Mouse (Mus musculus): ENCODE measurements around the gene Ifngr2.
A peak's percentile ranks its signal among the peaks of the same experiment; 100 is the strongest.
"Not testable (repeated sequence)": the region's sequence is repeated elsewhere in the genome, so short reads cannot be mapped to it uniquely, and the experiment has no call there.

Ifngr2 gene

DNA sequence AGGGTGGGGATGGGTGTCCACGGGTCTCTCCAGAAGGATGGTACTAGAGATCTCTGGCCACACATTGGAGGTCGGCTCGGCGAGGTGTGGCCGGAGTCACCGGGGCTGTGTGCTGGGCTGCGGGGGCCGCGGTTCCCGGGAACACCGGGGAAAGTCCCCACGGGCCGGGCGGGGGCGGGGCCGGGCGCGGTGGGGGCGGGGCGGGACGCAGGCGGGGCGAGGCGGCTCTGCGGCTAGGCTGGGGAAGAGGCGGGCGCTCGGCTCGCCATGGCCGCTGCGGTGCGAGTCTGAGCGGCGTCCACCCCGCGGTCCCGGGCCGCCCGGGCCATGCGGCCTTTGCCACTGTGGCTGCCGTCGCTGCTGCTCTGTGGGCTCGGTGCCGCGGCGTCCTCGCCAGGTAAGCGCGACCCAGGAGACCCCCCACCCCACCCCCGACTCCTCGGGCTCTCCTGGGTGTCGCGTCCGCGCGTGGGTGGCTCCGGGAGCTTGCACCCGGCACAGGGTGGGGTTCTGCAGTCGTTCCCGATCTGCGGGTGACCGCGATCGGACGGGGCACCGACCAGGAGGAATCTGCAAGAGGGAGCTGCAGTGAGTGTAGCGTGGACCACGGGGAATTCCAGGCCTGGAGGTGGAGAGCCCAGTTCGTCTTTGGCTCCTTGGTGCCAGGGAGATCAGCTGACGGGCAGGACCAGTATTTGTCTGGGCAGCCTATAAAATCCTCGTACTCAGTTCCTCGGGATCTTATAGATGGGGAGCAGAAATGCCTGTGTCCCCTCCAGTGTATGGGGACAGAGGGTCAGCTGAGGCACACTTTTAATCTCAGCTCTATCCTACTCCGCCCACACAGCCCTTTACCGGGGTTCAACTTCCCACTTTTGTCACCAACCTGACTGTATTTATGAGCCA is at the start of gene Ifngr2:
TSS of gene Ifngr2 (plus strand) at position 237 of the 906 bp plus-strand sequence.
- DNase-seq = peak; percentile 52 to 77

DNA sequence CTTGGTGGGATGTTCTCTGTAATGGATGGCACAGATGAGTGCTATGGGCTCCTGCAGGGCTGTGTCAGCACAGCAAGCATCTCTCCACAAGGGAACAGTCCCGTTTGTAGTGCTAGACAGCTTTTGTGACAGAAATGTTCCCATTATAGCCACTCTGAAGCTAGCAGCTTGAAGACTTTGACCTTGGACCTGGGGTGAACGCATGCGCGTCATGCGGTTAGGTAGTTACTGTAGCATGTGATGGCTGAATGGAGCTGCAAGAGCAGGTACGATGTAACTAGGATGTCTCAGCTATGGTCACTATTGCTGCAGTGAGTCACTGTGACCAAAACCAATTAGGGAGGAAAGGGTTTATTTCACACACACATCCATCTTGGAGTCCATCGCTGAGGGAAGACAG is 48.8 kb upstream of the Ifngr2 start:
- no peak for DNase-seq

DNA sequence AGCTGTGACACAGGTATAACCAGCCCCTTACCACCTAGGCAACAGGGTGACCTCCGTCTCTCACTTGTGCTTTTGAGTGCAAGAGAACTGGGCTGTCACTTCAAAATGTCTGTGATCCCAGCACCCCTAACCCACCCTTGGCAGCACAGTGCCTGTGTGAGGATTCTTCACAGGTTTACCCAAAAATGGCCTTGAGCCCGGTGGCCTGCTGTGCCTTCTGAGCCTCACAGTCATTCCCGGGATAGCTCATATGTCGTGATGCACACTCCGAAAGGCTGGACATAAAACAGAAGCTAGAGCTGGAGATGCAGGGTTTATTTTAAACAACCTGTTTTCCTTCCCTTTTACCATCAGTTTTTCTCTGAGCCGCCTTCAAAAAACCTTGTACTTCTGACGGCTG is 42.2 kb upstream of the Ifngr2 start:
- peak; percentile 19 to 31 for DNase-seq

DNA sequence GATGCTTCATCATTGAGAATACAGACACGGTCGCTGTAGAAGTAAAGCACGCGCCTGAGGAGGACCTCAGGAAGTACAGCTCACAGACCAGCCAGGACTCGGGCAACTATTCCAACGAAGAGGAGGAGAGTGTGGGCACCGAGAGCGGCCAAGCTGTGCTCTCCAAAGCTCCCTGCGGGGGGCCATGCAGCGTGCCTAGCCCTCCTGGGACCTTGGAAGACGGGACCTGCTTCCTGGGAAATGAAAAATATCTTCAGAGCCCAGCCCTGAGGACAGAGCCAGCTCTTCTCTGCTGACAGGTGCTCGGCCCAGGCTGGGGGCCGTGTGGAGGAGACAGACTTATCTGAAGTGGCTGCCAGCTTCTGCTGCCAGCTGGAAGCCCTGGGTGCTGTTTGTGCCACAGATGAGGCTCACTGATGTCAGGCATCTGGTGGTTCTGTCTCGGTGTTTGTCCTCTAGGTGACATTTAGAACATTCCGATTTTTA is 41.7 kb upstream of the Ifngr2 start:
- DNase-seq = peak; percentile 61 to 64

DNA sequence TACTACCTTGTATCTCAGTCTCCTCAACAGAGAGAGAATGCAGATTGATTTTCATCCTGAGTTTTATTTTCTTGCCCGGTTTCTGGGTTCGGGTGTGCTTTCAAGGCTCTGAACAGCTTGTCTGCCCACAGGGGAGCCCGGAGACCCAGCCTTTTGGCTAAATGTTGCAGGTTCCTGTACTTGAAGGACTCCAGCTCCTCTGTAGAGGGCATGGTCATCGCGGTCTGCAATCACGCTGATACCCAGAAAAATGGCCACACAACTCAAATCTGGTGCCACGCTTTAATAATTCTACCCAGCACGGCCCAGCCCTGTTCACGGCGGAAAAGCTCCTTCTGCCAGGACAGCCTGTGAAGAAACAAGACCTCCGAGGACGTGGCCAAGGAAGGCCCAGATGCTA is 40.5 kb upstream of the Ifngr2 start:
- peak; percentile 38 for DNase-seq

DNA sequence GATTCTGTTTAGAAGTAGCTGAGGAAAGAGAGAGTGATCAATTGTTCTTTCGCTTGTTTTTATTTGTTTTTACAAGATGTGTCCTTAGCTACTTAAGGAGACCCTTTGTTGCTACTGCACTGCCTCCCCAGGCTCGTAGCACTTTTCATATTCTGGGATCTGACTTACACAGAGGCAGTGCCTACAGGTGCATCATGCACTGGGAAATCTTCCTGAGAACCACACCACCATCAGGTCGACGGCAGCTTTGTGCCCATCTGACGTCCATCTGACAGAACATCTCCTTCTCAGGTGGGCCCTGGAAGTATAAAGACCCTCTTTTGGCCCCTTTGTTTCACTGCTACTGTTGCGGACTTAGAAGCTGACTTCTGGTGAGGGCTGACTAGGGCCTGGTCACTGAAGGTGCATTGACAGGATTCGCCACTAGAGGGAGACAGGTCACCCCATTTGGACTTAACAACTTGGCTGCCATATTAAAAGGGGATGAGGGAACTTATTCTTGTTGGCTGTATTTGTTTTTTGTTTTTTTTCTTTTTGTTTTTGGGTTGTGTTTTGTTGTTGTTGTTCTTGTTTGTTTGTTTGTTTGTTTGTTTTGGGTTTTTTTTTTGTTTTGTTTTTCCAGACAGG is 34.6 kb upstream of the Ifngr2 start:
- DNase-seq = peak; percentile 81 to 86

DNA sequence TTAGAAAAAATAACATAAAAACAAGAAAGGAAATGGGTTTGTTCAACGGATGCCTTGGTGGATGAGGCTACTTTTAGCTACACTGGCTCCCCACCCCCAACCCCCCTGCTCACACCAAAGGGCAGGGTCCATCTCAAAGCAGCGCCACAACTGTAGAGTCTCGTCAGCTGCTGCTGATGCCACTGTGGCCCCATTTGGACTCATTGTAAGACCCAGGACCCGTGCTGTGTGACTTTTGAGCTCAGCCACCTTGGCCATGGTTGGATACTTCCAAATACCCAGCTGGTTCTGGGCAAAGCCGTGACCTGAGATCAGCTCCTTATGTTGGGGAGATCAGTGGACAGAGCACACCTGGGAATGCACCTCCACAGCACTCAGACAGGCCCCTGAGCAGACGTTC is 33.8 kb upstream of the Ifngr2 start:
- no peak for DNase-seq

DNA sequence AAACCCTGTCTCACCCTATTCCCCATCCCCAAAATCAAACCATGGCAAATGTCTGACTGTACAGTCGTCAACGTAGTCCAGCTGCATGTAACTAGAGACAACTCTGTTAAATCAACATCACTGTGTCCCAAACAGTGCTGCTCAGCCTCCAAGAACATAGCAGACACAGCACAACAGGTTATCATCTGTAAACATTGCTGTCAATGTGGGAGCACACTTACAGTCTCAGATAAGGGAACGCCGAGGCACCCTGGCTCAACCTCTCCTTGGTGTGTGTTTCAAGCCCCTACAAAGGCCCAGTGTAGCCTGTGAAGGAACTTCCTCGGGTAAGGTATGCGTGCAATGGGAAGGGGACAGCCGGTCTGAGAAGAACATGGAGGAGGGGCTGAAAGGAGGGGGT is 29.9 kb upstream of the Ifngr2 start:
- no peak for DNase-seq

DNA sequence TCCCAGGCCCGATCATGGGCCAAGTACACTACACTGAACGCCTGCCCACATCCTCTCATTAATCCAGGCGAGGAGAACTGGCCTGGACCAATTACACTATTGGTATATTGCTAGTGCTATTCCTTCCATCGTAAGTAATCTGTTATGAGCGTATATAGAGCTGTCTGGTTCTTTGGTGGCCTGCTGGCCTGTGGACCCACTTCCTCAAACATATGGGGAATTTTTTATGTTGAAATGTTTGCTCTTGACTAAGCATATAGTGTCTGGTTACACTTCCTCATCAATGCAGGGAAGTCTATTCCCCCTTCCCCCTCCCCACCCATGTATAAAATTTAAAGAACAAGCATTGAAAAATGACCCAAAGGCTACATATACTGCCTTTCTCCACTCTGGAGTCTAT is 24.8 kb upstream of the Ifngr2 start:
- DNase-seq = no peak

DNA sequence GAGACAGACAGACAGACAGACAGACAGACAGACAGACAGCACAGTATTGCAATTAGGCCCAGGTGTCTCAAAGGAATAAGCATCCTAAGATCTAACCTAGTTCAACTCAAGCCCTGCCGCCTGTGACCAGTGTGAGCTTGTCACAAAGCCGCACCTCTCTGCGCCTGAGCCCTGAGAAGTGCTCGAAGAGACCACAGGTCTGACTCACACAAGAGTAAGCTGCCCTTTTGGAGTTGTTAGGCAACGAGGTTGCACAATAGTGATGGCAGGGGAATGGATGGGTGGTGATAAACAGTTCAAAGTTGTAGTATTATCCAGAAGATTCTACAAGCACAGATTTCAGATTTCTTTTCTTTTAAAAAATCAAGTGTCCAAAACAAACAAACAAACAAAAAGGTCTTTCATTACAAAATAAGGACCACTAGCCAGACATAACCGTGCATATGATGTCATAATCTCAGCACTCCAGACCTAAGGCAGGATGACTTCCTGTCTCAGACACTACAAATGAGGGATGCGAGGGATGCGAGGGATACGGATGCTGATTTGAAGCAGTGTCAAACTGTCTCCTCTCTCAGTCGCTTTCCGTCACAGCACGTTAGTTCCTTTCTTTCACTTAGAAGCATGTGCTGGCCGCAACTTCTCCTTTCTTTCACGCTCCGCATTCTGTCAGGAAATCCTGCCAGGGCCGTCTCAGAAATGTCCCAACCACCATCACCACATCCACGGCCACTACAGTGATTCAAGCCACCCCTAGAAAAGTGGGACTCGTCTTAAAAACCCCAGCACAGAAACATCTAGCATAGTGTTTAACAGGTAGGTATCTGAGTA is 24.2 kb upstream of the Ifngr2 start:
- no peak for DNase-seq

DNA sequence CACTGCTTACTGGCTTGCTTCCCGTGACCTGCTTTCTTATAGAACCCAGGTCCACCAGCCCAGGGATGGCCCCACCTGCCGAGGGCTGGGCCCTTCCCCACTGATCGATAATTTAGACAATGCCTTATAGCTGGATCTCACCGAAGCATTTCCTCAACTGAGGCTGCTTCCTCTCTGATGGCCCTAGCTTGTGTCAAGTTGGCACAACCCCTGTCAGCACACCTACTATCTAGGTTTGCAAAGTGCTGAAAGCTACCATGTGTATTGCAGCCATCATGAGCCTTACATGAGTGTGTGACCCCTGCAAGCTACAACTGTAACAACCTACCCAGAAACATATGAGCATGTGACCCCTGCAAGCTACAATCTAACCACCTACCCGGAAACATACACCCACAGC is 22.7 kb upstream of the Ifngr2 start:
- no peak for DNase-seq

DNA sequence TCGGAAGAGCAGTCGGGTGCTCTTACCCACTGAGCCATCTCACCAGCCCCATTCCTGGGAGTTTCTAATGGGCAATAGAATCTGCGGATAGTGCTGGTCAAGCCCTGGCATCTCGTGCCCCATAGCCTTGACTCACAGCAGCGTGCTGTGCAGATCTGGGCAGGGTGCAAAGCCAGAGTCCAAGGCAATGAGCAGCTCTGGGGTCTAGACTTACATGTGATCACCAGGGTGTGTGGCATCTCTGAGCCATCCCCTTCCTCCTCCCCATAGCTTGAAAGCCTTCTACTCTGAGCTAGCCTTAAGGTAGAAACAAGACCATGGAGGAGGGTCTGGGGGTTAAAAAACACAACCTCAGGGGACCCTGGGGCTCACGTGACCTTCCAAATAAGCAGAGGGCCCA is 20.6 kb upstream of the Ifngr2 start:
- DNase-seq = no peak

DNA sequence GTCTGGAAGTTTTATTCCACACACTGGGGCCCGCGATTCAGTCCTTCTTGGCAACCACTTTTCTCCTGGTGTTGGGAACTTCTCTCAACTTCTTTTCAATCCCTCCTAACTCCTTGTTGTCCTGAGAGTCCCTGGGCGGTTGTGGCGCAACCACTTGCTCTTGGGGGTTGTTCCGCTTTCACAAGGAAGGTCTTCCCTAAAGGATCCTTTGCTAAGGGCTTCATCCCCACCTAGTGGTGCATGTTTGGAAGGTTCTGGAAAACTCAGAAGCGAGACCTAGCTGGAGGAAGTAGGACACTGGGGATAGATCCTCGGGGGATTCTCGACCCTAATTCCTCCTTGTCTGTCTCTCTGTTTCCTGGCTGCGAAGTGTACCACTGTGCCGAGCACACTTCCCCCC is 19.8 kb upstream of the Ifngr2 start:
- no peak for DNase-seq

DNA sequence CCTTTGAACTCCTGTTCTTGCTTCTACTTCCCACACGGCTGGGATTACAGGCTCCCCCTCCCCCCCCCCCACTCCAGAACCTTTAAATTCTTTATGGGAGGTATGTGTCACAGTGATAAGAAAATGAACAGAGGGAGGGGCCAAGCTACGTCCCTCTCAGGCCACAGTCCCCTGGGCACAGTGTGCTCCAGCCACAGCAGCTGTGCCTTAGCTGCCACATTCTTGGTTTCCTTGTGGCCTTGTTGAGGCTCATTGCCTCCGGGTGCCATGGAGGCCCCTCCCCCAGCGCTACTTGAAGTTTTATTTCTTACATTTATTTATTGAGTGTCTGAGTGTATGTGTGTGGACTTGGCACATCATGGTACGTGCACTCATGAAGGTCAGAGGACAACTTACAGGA is 19.4 kb upstream of the Ifngr2 start:
- DNase-seq = no peak

DNA sequence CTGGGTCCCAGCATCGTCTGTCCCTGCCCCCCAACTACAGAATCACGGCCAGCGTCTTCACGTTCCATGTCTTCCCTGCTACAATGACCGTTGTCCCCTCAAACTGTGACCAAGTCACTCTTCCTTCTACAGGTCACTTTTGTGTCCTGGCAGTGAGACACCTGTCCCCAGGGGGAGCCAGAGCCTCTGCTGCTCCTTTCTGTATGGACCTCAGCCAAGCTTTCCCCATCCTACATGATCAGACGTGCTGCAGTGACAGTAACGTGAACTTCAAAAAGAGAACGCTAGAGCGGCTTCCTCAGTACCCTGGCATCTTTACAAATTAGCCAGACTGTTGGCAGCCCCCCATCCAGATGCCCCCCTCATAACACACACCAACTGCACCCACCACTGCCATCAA is 18.3 kb upstream of the Ifngr2 start:
- DNase-seq = no peak

DNA sequence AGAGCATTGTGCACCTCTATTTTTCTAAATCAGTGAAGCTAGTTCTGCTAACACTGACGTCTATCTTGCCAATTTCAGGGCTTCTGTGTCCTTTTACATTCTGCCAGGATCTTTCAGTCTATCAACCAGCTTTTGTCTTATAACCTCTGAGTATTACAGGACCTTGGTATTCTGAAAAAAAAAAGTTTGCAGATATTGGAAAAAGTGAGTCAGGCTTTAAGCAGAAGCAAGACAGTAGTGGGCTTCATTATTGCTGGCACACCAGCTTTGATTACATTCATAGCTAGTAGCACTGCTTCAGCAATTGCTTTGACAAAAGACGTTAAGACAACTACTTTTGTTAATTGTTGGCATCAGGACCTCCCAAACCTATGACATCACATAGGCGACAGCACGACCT is 16.0 kb upstream of the Ifngr2 start:
- not testable (repeated sequence) for DNase-seq

DNA sequence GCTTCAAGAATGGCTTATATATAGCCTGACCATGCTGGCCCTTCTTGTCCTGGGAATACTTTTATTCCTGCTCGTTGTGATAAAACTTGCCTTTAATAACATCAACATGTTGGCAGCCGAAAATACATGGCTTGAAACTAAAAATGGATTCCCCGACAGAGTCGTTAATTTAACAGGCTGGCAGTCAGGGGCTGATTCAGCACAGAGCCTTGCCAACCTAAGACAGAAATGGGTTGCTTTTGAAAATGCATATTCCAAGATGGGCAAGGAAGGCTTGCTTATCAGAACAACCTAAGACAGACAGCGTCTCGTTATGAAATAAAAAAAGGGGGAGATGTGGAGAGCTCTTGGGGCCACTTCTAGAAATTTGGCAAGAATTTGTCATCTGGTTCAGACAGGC is 15.0 kb upstream of the Ifngr2 start:
- no peak for DNase-seq

DNA sequence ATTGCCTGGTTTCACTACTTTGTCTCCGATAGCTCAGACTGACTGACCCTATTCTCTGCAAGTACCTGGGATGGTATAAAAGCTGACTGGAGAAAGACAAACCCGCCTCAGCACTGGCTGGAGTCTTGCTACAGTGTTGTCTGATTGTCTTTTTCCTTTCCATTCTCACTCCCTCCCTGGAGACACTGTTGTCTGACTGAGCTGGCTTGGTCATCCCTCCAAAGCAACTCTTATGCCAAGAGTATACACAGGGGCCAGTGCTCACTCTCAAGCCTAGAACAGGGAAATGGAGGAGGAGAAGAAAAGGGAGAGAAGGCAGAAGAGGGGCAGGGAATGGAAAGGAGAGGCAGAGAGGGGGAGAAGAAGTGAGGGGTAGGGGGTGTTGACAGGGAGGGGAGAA is 14.4 kb upstream of the Ifngr2 start:
- no peak for DNase-seq

DNA sequence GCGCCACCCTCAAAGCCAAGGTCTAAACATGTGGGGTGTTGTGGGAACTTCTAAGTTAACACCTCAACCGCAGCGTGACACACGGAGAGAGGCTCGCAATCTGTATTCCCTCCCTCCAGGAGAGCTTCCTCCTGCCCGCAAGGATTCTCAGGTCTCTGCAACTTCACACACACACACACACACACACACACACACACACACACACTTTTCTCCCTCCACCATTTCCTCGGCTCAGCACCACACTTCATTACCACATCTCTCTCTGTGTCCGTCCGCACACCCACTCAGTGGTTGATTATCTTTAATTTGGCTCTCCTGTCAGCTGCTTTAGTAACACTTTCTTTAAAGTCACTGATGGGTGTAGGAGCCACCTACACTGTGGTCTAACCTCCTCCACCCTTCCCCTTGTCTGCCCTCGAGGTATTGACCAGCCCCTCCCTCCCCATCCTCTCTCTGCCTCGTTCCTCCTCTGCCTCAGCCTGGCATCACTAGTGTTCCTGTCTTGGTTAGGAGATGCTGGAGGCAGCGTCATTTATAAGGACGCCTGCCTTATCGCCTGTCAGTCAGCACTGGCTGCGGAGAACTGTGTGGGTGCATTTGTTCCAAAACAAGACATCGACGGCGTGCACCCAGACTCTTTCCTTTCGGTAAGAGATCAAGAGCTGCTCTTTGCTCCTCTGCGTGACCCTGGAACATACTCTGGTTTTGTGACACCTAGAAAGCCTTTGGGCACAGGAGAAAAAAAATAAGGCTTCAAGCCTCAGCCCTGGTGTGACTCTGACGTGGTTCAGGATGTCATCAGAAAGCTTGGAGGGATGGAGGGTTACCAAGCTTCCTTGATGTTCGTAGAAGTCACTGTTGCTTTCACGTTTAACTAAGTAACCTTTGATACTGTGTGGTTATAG is 13.5 kb upstream of the Ifngr2 start:
- no peak for DNase-seq

DNA sequence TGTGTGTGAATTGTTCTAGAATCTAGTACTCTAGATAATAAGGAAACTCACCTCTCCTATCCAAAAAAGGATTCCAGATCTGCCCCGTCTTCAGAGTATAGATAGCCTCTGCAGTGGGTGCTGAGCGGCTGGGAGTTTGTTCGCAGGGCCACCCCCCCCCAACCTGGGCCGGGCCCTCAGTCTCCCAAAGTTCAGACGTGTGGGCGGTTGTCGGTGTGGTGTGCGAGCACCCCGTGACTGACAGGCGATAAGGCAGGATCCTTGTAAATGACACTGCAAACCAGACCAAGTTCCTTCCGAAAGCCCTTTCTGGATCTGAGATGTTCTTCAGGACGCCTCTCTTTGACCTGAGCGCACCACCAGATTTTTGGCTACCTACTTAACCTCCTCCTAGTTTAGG is 12.4 kb upstream of the Ifngr2 start:
- peak; percentile 46 to 64 for DNase-seq

DNA sequence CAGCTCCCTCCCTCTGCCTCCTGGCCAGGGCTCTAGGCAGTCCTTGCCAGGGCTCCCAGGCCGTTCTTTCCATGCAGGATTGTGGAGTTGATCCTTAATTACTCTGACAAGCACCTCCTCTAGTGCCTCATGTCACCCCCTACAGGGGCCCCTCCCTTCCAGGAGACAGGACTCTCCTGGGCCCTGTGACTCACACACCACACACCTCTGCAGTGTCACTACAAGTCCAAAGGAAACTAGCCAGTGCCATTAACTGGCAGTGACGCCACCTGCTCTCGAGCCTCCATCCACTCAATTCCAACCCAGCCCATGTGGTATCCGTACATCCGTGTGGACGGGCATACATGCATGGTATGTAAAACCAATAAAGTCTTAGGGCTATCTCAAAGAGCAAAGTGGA is 12.0 kb upstream of the Ifngr2 start:
- DNase-seq = no peak

DNA sequence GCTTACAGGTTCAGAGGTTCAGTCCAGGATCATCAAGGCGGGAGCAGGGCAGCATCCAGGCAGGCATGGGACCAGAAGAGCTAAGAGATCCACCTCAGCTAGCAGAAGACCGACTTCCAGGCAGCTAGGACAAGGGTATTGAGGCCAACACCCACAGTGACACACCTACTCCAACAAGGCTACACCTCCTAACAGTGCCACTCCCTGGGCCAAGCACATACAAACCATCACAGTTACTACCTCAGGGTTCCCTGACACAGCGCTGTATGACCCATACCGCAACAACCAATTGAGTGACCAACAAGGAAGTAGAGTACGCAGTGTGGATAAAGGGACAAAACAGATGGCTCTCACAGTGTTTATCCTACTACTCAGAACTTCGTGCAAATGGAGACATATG is 10.5 kb upstream of the Ifngr2 start:
- no peak for DNase-seq
